Mouse (Mus musculus) frontal cortex, adult (tissue): ENCODE measurements at regions not wholly inside any gene's neighbourhood (a gene's known extent, or its start where the extent isn't known, plus 50 kb on each side); places are given as distances from the start of the nearest gene placed in this dataset.

Experiments used
- ATAC-seq: cut with Nextera tagmentation; 2 replicates; pipeline ENCODE4 v1.9.2; 2017; ENCODE audit warnings: mild to moderate bottlenecking, moderate library complexity, mixed read lengths; ENCODE audit not compliant: low TSS enrichment

- ATAC-seq = 0 out of 2 replicates have a peak, but pooled peaks have one; percentile 57
These were observed 78.2 kb upstream of the Cldn34d start for GRCm38 (mm10) chrX:76680890-76681289.
